Mouse (Mus musculus) intestine, embryonic 16.5 days (tissue): Measurements from ENCODE around the gene Gm49369. TPM values are rescaled to one million over a fixed set of nuclear protein-coding genes. Genes with fewer than 3 reads are reported as not detected.
"Not testable (repeated sequence)": the region's sequence is repeated elsewhere in the genome, so short reads cannot be mapped to it uniquely, and the experiment has no call there.

ENCODE experiments used
- ATAC-seq: fragments of 200-750 bp; cut with Nextera tagmentation; 2 replicates; pipeline ENCODE4 v1.8.0; 2017; ENCODE audit warnings: moderate TSS enrichment, moderate library complexity
- H3K27ac ChIP-seq: fragments of 300-500 bp; sonication (generic); 2 replicates; pipeline ENCODE4 v1.5.1; 2014; ENCODE audit warnings: mild to moderate bottlenecking, low read length
- H3K27me3 ChIP-seq: fragments of 300-500 bp; sonication (generic); replicated peaks from 2 replicates; pipeline ENCODE4 v1.6.1; 2014; ENCODE audit warnings: low read length, control low read depth, mixed read lengths; ENCODE audit not compliant: control insufficient read depth, insufficient read depth
- H3K36me3 ChIP-seq: fragments of 300-500 bp; sonication (generic); 2 replicates; pipeline ENCODE4 v1.6.1; 2014; ENCODE audit warnings: low read length, control low read depth; ENCODE audit not compliant: control insufficient read depth, insufficient read depth
- H3K4me1 ChIP-seq: fragments of 300-500 bp; sonication (generic); 2 replicates; pipeline ENCODE4 v1.6.1; 2014; ENCODE audit warnings: low read length, control low read depth, mixed read lengths; ENCODE audit not compliant: control insufficient read depth, insufficient read depth
- H3K4me2 ChIP-seq: fragments of 300-500 bp; sonication (generic); 2 replicates; pipeline ENCODE4 v1.6.1; 2014; ENCODE audit warnings: low read depth, low read length, control low read depth
- H3K4me3 ChIP-seq: fragments of 300-500 bp; sonication (generic); 2 replicates; pipeline ENCODE4 v1.5.1; 2014; ENCODE audit warnings: mild to moderate bottlenecking, low read length
- H3K9ac ChIP-seq: fragments of 300-500 bp; sonication (generic); 2 replicates; pipeline ENCODE4 v1.6.1; 2014; ENCODE audit warnings: low read depth, low read length
- H3K9me3 ChIP-seq: fragments of 300-500 bp; sonication (generic); 2 replicates; pipeline ENCODE4 v1.6.1; 2016; ENCODE audit warnings: low read length, control low read depth; ENCODE audit not compliant: control insufficient read depth
- WGBS: fragments of 180-500 bp; shearing (Covaris S2); extraction: QIAGEN DNeasy Blood & Tissue Kit; methylation state at CpG from one replicate; pipeline ENCODE4 v1.1.7; 2014; 5-methylcytosine and 5-hydroxymethylcytosine counted together
- polyA plus RNA-seq: library from polyadenylated mRNA; unstranded; fragments of >200 nt; fragmentation: Nextera tagmentation; extraction: Ambion mirVana; gene quantifications from 2 replicates; pipeline ENCODE4 v1.2.1, GENCODE M21; 2015

The Gm49369 gene
- polyA plus RNA-seq, 1 experiment from 2014 or later, result 0.43 TPM

DNA sequence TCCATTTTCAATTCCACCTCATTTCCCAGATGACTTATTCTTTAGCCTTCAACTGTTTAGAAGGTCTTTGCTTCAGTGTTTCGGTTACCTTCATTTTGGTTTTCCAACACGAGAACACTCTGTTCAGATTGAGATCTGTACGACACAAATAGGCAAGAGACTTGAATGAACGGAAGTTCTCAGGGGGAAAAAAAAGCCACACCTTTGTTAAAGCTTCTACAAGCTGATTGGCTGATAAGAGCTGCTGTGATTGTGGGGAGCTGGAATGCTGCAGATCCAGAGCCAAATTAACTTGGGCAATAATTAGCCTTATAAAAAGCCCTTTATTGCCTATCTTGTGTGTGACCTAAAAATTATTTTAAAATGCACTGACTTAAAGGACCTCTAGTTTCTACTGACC, 32.8 kb upstream of the Gm49369 start:
- Histone ChIP-seq H3K36me3 (no peaks in the 10 kb centered on the region), H3K4me1 (no peaks in the 10 kb centered on the region), H3K9me3 (no peaks in the 10 kb centered on the region), H3K27ac (no peak overlapping the region), H3K27me3 (no peaks in the 10 kb centered on the region), H3K4me3 (no peak overlapping the region), H3K4me2 (no peak overlapping the region), H3K9ac (no peak overlapping the region)
- 42% methylated on average over 4 of the region's 4 CpGs for WGBS
- no peak for ATAC-seq

DNA sequence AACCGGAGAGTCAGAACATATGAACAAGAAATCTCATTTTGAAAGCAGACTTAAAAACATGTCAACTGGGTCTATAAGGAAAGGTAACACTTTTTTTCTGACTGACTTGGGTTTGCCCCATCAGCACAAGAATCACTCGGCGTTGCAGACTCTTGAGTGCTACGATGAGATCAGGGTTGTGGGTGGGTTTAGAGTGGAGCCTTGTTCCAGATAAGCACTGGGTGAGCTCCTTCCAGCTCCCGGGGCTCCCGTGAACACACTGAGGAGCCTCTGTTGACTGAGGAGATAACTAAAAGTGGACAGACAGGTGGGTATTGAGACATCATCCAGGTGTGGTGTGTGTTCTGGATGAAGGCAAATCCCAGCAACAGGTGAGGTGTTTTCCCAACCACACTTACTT, 30.8 kb upstream of the Gm49369 start:
- no peak overlapping the region for H3K9ac ChIP-seq
- H3K4me1 ChIP-seq, result no peaks in the 10 kb centered on the region
- no peaks in the 10 kb centered on the region for H3K36me3 ChIP-seq
- no peaks in the 10 kb centered on the region for H3K27me3 ChIP-seq
- H3K4me2 ChIP-seq, result no peak overlapping the region
- 76% methylated on average over 6 of the region's 6 CpGs for WGBS
- H3K27ac ChIP-seq, result no peak overlapping the region
- no peak overlapping the region for H3K4me3 ChIP-seq
- H3K9me3 ChIP-seq, result no peaks in the 10 kb centered on the region
- no peak for ATAC-seq

DNA sequence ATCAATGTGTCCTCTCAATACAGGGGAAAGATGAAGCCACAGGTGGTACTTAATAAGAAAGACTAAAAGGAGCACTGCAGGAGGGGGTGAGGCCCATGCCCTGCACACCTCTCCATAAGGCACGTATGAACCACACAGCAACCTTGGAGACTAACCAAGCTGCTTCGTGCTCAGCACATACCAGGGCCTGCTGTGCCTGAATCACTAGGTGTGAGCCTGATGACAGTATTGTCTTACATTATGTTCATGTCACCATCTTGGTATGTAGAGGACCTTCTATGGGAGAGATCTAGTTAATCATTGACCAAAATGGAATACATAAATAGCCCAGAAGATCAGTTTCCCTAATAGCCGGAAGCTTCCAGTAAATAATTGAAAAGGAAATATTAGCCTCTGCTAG, 27.1 kb upstream of the Gm49369 start:
- Histone ChIP-seq H3K27ac (no peak overlapping the region), H3K36me3 (no peaks in the 10 kb centered on the region), H3K4me1 (no peaks in the 10 kb centered on the region), H3K9me3 (no peaks in the 10 kb centered on the region), H3K9ac (no peak overlapping the region), H3K4me2 (no peak overlapping the region), H3K4me3 (no peak overlapping the region), H3K27me3 (no peaks in the 10 kb centered on the region)
- no peak for ATAC-seq
- 71% methylated on average over 3 of the region's 3 CpGs for WGBS

DNA sequence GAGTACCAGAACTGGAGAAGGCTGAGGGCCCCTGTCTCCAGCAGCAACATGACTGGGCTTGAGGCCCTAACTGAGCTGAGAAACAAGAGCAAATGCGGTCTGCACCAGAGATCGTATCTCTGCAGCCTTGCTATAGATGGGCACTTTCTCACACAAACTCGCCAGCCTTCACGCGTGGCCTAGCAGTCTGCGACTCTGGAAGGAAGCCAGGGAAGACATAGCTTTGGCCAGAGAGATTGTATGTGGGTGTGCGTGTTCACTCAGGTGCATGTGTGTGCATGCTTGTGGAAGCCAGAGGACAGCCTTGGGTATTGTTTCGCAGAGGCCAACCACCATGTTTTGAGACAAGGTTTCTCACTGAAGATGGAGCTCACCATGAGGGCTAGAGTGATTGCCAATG, 26.2 kb upstream of the Gm49369 start:
- Histone ChIP-seq H3K4me3 (no peak overlapping the region), H3K4me1 (no peaks in the 10 kb centered on the region), H3K9me3 (no peaks in the 10 kb centered on the region), H3K27me3 (no peaks in the 10 kb centered on the region), H3K9ac (no peak overlapping the region), H3K27ac (no peak overlapping the region), H3K36me3 (no peaks in the 10 kb centered on the region), H3K4me2 (no peak overlapping the region)
- WGBS, result 93% methylated on average over 8 of the region's 8 CpGs
- ATAC-seq, result no peak

DNA sequence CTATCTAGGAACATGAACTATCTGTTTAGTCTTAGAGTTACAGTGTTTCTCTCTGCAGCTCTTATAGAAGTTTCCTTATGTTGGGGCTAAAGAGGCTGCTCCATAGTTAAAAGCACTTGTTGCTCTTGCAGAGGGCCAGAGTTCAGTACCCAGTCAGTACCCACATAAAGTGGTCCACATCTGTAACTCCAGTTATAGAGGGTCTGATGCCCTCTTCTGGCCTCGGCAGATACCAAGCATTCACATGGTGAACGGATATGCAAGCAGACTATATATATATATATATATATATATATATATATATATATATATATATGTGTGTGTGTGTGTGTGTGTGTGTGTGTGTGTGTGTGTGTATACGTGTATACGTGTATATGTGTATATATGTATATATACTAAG, 25.5 kb upstream of the Gm49369 start:
- 59% methylated on average over 4 of the region's 4 CpGs for WGBS
- Histone ChIP-seq H3K9me3 (no peaks in the 10 kb centered on the region), H3K9ac (no peak overlapping the region), H3K4me3 (no peak overlapping the region), H3K4me2 (no peak overlapping the region), H3K4me1 (no peaks in the 10 kb centered on the region), H3K27me3 (no peaks in the 10 kb centered on the region), H3K27ac (no peak overlapping the region), H3K36me3 (no peaks in the 10 kb centered on the region)
- no peak for ATAC-seq

DNA sequence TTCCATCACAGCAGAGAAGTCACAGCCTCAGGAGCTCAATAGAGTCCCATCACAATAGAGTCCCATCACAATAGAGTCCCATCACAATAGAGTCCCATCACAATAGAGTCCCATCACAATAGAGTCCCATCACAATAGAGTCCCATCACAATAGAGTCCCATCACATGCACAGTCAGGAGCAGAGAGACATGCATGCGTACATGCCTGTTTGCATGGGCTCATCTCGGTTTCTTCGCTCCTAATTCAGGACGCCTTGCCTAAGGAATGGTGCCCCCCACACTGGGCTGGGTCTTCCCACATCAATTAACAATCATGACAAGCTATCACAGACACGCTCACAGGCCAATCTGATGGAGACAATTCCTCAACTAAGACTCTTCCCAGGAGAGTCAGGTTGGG, 22.7 kb upstream of the Gm49369 start:
- H3K27ac ChIP-seq, H3K4me1 ChIP-seq, H3K9ac ChIP-seq, H3K36me3 ChIP-seq, H3K4me2 ChIP-seq, ATAC-seq, H3K27me3 ChIP-seq, H3K9me3 ChIP-seq, H3K4me3 ChIP-seq: not testable (repeated sequence)
- WGBS, result 93% methylated on average over 5 of the region's 5 CpGs

DNA sequence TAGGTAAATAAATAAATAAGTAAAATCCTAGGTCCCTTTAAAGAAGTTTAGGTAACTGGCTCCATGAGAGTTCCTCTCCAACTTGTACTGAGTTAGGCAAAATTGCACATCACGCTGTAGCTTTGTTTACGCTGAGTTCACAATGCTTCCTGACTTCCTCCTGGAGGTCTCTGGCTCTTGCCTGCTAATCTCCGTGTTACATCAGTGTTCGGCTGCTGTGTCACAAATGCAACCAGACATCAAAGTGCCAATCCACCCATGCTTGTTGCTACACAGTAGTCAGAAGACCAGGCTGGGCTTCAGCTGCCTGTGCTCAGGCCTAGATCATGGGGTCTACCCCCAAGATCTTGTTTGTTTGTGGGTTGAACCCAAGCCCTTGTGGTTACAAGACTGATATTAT, 21.1 kb upstream of the Gm49369 start:
- Histone ChIP-seq H3K9me3 (no peaks in the 10 kb centered on the region), H3K4me3 (no peak overlapping the region), H3K4me1 (no peaks in the 10 kb centered on the region), H3K27ac (no peak overlapping the region), H3K4me2 (no peak overlapping the region), H3K36me3 (no peaks in the 10 kb centered on the region), H3K9ac (no peak overlapping the region), H3K27me3 (no peaks in the 10 kb centered on the region)
- no peak for ATAC-seq
- WGBS, result 66% methylated on average over 4 of the region's 4 CpGs

DNA sequence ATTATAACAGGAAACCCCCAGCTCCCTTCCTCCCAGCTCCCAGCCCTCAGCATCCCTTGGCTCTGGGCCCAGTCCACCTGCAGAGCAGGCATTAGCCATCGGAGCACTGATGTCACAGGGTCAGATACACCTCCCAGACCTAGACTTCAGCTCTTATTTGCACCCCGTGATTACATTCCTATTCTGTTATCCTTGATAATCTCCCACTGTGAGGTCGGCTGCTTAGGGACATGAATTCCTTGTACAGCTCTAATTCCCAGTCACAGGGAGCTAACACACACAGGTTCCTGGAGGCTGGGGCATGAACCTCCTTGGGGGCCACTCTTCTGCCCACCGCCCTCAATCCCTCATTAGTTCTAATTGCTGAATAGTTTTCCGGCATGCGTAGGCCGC, 18.3 kb upstream of the Gm49369 start:
- no peaks in the 10 kb centered on the region for H3K27me3 ChIP-seq
- no peaks in the 10 kb centered on the region for H3K36me3 ChIP-seq
- ATAC-seq, result no peak
- 47% methylated on average over 7 of the region's 7 CpGs for WGBS
- no peak overlapping the region for H3K4me2 ChIP-seq
- H3K4me3 ChIP-seq, result no peak overlapping the region
- no peak overlapping the region for H3K27ac ChIP-seq
- no peaks in the 10 kb centered on the region for H3K9me3 ChIP-seq
- no peak overlapping the region for H3K9ac ChIP-seq
- H3K4me1 ChIP-seq, result no peaks in the 10 kb centered on the region

DNA sequence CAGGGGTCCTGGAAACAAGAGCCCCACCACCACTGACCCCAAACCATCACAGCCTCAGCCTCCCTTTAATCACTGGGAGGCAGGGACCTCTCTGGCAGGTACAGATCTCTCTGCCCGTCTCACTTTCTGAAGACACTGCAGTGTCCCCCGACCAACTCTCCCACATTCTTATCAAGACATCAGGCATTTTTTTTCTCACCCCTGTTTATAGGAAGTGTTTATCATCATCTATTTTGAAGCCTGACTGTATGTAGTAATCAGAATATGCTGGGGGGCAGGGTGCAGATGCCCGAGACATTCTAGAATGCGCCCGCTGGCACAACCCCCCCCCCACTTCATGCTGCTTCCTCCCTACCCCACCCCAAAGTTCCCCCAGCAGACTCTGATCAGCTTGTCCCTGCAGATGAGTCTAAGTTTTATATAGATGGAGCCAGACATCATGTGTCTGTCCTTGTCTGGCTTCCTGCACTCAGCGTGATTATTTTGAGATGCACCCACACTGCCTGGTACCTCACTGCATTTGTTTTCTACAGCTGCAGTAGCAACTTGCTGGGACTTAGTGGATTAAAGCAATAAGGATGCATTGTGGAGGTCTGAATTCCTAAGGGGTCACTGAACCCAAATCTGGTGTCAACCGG, 17.8 kb upstream of the Gm49369 start:
- no peak for ATAC-seq
- H3K9me3 ChIP-seq, result no peaks in the 10 kb centered on the region
- no peak overlapping the region for H3K27ac ChIP-seq
- H3K36me3 ChIP-seq, result no peaks in the 10 kb centered on the region
- no peaks in the 10 kb centered on the region for H3K27me3 ChIP-seq
- WGBS, result 67% methylated on average over 7 of the region's 7 CpGs
- H3K9ac ChIP-seq, result no peak overlapping the region
- H3K4me1 ChIP-seq, result no peaks in the 10 kb centered on the region
- H3K4me2 ChIP-seq, result no peak overlapping the region
- H3K4me3 ChIP-seq, result no peak overlapping the region

DNA sequence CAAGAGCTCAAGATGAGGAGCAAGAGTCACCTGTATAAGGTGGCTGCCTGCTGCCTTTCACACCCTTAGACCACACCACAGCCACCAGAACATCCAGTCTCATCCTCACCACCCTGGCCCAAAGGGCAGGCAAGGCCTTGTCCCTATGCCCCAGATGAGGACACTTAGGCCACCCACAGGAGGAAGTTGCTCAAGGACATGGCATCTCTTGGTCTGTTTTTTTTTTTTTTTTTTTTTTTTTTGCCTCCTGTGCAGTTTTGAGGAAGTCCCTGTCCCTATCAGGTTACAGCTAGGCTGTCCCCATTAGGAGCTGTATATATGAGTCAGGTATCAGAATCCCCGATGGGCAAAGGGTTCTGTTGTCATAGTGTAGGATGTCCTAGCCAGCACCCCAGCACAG, 16.8 kb upstream of the Gm49369 start:
- H3K9ac ChIP-seq, result no peak overlapping the region
- no peaks in the 10 kb centered on the region for H3K36me3 ChIP-seq
- H3K27me3 ChIP-seq, result no peaks in the 10 kb centered on the region
- no peak overlapping the region for H3K4me3 ChIP-seq
- H3K27ac ChIP-seq, result no peak overlapping the region
- H3K4me2 ChIP-seq, result no peak overlapping the region
- H3K4me1 ChIP-seq, result no peaks in the 10 kb centered on the region
- no peak for ATAC-seq
- 70% methylated on average over 1 of the region's 1 CpGs for WGBS
- no peaks in the 10 kb centered on the region for H3K9me3 ChIP-seq
